Mouse (Mus musculus): ENCODE data around the gene BC048679. TPM values are rescaled to one million over a fixed set of nuclear protein-coding genes. Genes with fewer than 3 reads are reported as not detected.

The BC048679 gene
- polyA plus RNA-seq, 1 experiment from 2014 or later: not detected

- DNase-seq (ENCODE audit: low spot score) (peak; percentile 44), ATAC-seq (replicated peaks; ENCODE audit: low FRiP score) (no peak)
- peaks cover 61% of the 10 kb centered on the region for H3K27me3 ChIP-seq (replicated peaks; ENCODE audit: control insufficient read depth, insufficient read depth, low read length)
- H3K27ac ChIP-seq (ENCODE audit: low read depth, low read length): no peak within 1 kb of the TSS
- no peaks in the 10 kb centered on the region for H3K9me3 ChIP-seq (ENCODE audit: control insufficient read depth, low read length)
- H3K4me1 ChIP-seq (replicated peaks; ENCODE audit: control insufficient read depth, insufficient read depth, low read length): peaks cover 5% of the 10 kb centered on the region; the same call in 1 of the 2 replicates
- 0 out of 2 replicates have a peak within 1 kb of the TSS, but pooled peaks have one; percentile 8 for H3K9ac ChIP-seq (ENCODE audit: low read depth, low read length)
- peak within 1 kb of the TSS; percentile 50 for H3K4me3 ChIP-seq (ENCODE audit: low read depth, low read length)
- H3K36me3 ChIP-seq (ENCODE audit: control insufficient read depth, insufficient read depth, low read length): no peaks in the 10 kb centered on the region
- peak within 1 kb of the TSS; percentile 77 for H3K4me2 ChIP-seq
- WGBS: 3% methylated on average over 28 of the region's 28 CpGs
Observed at GRCm38 (mm10) chr7:81455155-81455651, 42.9 kb downstream of the BC048679 start, which contains the start of gene Cpeb1. TSS of gene Cpeb1 (minus strand) at chr7:81455465.

- Histone ChIP-seq H3K4me2 (peak overlapping the region; percentile 77), H3K27ac (ENCODE audit: low read depth, low read length) (no peak overlapping the region), H3K27me3 (replicated peaks; ENCODE audit: control insufficient read depth, insufficient read depth, low read length) (peaks cover 60% of the 10 kb centered on the region), H3K4me3 (ENCODE audit: low read depth, low read length) (peak overlapping the region; percentile 50), H3K36me3 (ENCODE audit: control insufficient read depth, insufficient read depth, low read length) (no peaks in the 10 kb centered on the region), H3K4me1 (replicated peaks; ENCODE audit: control insufficient read depth, insufficient read depth, low read length) (peaks cover 5% of the 10 kb centered on the region; the same call in 1 of the 2 replicates), H3K9me3 (ENCODE audit: control insufficient read depth, low read length) (no peaks in the 10 kb centered on the region), H3K9ac (ENCODE audit: low read depth, low read length) (0 out of 2 replicates have a peak overlapping the region, but pooled peaks have one; percentile 8)
- DNase-seq (ENCODE audit: low spot score): peak; percentile 48
- peak; percentile 31; the same call in 1 of the 2 replicates for ATAC-seq (replicated peaks; ENCODE audit: low FRiP score)
- WGBS: 2% methylated on average over 84 of the region's 87 CpGs
Observed at GRCm38 (mm10) chr7:81454331-81455039, 43.6 kb downstream of the BC048679 start.

- Histone ChIP-seq H3K9me3 (ENCODE audit: control insufficient read depth, low read length) (no peaks in the 10 kb centered on the region), H3K36me3 (ENCODE audit: control insufficient read depth, insufficient read depth, low read length) (no peaks in the 10 kb centered on the region), H3K4me2 (peak overlapping the region; percentile 77), H3K9ac (ENCODE audit: low read depth, low read length) (no peak overlapping the region), H3K27me3 (replicated peaks; ENCODE audit: control insufficient read depth, insufficient read depth, low read length) (peaks cover 54% of the 10 kb centered on the region), H3K4me3 (ENCODE audit: low read depth, low read length) (peak overlapping the region; percentile 50), H3K4me1 (replicated peaks; ENCODE audit: control insufficient read depth, insufficient read depth, low read length) (peaks cover 5% of the 10 kb centered on the region; the same call in 1 of the 2 replicates), H3K27ac (ENCODE audit: low read depth, low read length) (no peak overlapping the region)
- ATAC-seq (replicated peaks; ENCODE audit: low FRiP score): peak; percentile 39; the same call in 1 of the 2 replicates
- DNase-seq (ENCODE audit: low spot score): peak; percentile 56
- WGBS: 9% methylated on average over 83 of the region's 84 CpGs
Observed at GRCm38 (mm10) chr7:81453443-81454274, 44.4 kb downstream of the BC048679 start.

- Histone ChIP-seq H3K4me2 (peak overlapping the region; percentile 15; the same call in 1 of the 2 replicates), H3K4me3 (ENCODE audit: low read depth, low read length) (no peak overlapping the region), H3K27ac (ENCODE audit: low read depth, low read length) (no peak overlapping the region), H3K9me3 (ENCODE audit: control insufficient read depth, low read length) (no peaks in the 10 kb centered on the region), H3K9ac (ENCODE audit: low read depth, low read length) (no peak overlapping the region), H3K27me3 (replicated peaks; ENCODE audit: control insufficient read depth, insufficient read depth, low read length) (peaks cover 54% of the 10 kb centered on the region), H3K36me3 (ENCODE audit: control insufficient read depth, insufficient read depth, low read length) (no peaks in the 10 kb centered on the region), H3K4me1 (replicated peaks; ENCODE audit: control insufficient read depth, insufficient read depth, low read length) (peaks cover 5% of the 10 kb centered on the region; the same call in 1 of the 2 replicates)
- DNase-seq (ENCODE audit: low spot score) (peak; percentile 41), ATAC-seq (replicated peaks; ENCODE audit: low FRiP score) (no peak)
- 7% methylated on average over 21 of the region's 21 CpGs for WGBS
Observed at GRCm38 (mm10) chr7:81452971-81453441, 45.1 kb downstream of the BC048679 start.

MicroRNA genes within 50 kb of the gene (microRNA counts, 519-probe panel; counts per million panel counts)
- microRNA mmu-miR-1839-3p (not detected), microRNA mmu-miR-1839-5p (3,156 counts per million, percentile 13 among the panel's probes with 10 or more counts)

Other genes starting within 250 kb of the BC048679 start
- gene Rps17, start 153.0 kb downstream of the BC048679 start, polyA plus RNA-seq (2014; fragmentation: Nextera tagmentation; extraction: Ambion mirVana): 1,540 and 1,655 TPM in 2 replicates
- 0.09 and 0.27 TPM in 2 replicates for gene Cpeb1, start 42.8 kb downstream of the BC048679 start, polyA plus RNA-seq (2014; fragmentation: Nextera tagmentation; extraction: Ambion mirVana)
- gene Ap3b2, start 4.4 kb downstream of the BC048679 start, polyA plus RNA-seq (2014; fragmentation: Nextera tagmentation; extraction: Ambion mirVana): 0.40 and 1.1 TPM in 2 replicates
- 0.19 and 0.21 TPM in 2 replicates for gene Fsd2, start 68.7 kb upstream of the BC048679 start, polyA plus RNA-seq (2014; fragmentation: Nextera tagmentation; extraction: Ambion mirVana)
- 10.5 and 11.6 TPM in 2 replicates for gene Whamm, start 73.0 kb upstream of the BC048679 start, polyA plus RNA-seq (2014; fragmentation: Nextera tagmentation; extraction: Ambion mirVana)
- 16.0 and 17.7 TPM in 2 replicates for gene Homer2, start 209.2 kb upstream of the BC048679 start, polyA plus RNA-seq (2014; fragmentation: Nextera tagmentation; extraction: Ambion mirVana)

All from liver, embryonic 11.5 days (tissue).